ENCODE assay signal across 9 mouse cellular contexts in genomic region chr7:111547069-111547468, GRCm38 (mm10).
DNase-seq lines count a peak whose midpoint lies in the region; ATAC-seq lines count a peak whose summit lies in the region.
"Had no signal": no experiment of that assay in that cellular context is flagged by ENCODE, and none has a peak within 500 bp of the region (broad histone marks: within the 10 kb centered on the region; RNA-seq: fewer than 3 reads in every experiment).

No protein-coding gene starts in this region.

- H3K27me3 ChIP-seq in midbrain, embryonic 10.5 days (ENCODE audit: low read depth, poor library complexity, severe bottlenecking) = peaks cover 39% of the 10 kb centered on the region
- 0 out of 2 replicates have a peak, but pooled peaks cover 2% of the 10 kb centered on the region for H3K27me3 ChIP-seq in liver, embryonic 11.5 days (replicated peaks; ENCODE audit: control insufficient read depth, insufficient read depth, low read length)

- 54% methylated on average over 10 of the region's 10 CpGs for WGBS in midbrain, embryonic 10.5 days
- WGBS in liver, embryonic 11.5 days = 79% methylated on average over 10 of the region's 10 CpGs

- DNase-seq in layer of hippocampus, adult 18-20 months (ENCODE audit: low spot score in 2 of 2) = peak; percentile 21 to 24
- DNase-seq in layer of hippocampus, postnatal 14 days (ENCODE audit: low spot score in 2 of 2) = no peak
- peak; percentile 11 to 22 for DNase-seq in frontal cortex, postnatal 25 days (ENCODE audit: low spot score in 2 of 2)
- DNase-seq in midbrain, embryonic 10.5 days (ENCODE audit: low spot score) = peak; percentile 38
- peak; percentile 23 to 41 for DNase-seq in right cerebral cortex, postnatal 36 days (ENCODE audit: low spot score in 2 of 2)
- no peak for DNase-seq in lung, postnatal 25 days (ENCODE audit: low spot score)
- no peak for DNase-seq in liver, embryonic 11.5 days (ENCODE audit: low spot score)
- no peak for DNase-seq in natural killer cell, adult 2 months (ENCODE audit: low spot score in 2 of 2)

- H3K36me3 ChIP-seq in midbrain, embryonic 10.5 days = no peaks in the 10 kb centered on the region
- H3K36me3 ChIP-seq in liver, embryonic 11.5 days (ENCODE audit: control insufficient read depth, insufficient read depth, low read length) = no peaks in the 10 kb centered on the region

- ATAC-seq in liver, embryonic 11.5 days (replicated peaks; ENCODE audit: low FRiP score) = no peak

- peaks cover 35% of the 10 kb centered on the region for H3K4me1 ChIP-seq in midbrain, embryonic 10.5 days
- H3K4me1 ChIP-seq in liver, embryonic 11.5 days (replicated peaks; ENCODE audit: control insufficient read depth, insufficient read depth, low read length) = no peaks in the 10 kb centered on the region

- H3K4me3 ChIP-seq in midbrain, embryonic 10.5 days = no peak overlapping the region
- H3K4me3 ChIP-seq in liver, embryonic 11.5 days (ENCODE audit: low read depth, low read length) = no peak overlapping the region

- no peak overlapping the region for H3K4me2 ChIP-seq in liver, embryonic 11.5 days

- no peak overlapping the region for H3K9ac ChIP-seq in liver, embryonic 11.5 days (ENCODE audit: low read depth, low read length)
- H3K9ac ChIP-seq: liver, embryonic 14.5 days had no signal

- H3K9me3 ChIP-seq in midbrain, embryonic 10.5 days (replicated peaks) = no peaks in the 10 kb centered on the region
- no peaks in the 10 kb centered on the region for H3K9me3 ChIP-seq in liver, embryonic 11.5 days (ENCODE audit: control insufficient read depth, low read length)

- H3K27ac ChIP-seq in midbrain, embryonic 10.5 days (replicated peaks) = peak overlapping the region; percentile 52; the same call in 1 of the 2 replicates
- no peak overlapping the region for H3K27ac ChIP-seq in liver, embryonic 11.5 days (ENCODE audit: low read depth, low read length)
- H3K27ac ChIP-seq: liver, embryonic 14.5 days had no signal

Comparison
In these comparisons a context has a peak if more than half of its experiments do, and no peak if none do; other contexts are left out.
1. DNase-seq: peak in layer of hippocampus, adult 18-20 months (2 of 2), frontal cortex, postnatal 25 days (2 of 2), midbrain, embryonic 10.5 days (single experiment) and right cerebral cortex, postnatal 36 days (2 of 2); none in layer of hippocampus, postnatal 14 days (0 of 2), lung, postnatal 25 days (single experiment), liver, embryonic 11.5 days (single experiment) and natural killer cell, adult 2 months (0 of 2).